Mouse (Mus musculus) megakaryocyte, embryonic 14.5 days (primary cell): ENCODE data around the gene Oit1. TPM values are rescaled to one million over a fixed set of nuclear protein-coding genes. Genes with fewer than 3 reads are reported as not detected.

ENCODE experiments used
- H3K27me3 ChIP-seq: replicated peaks from 2 replicates; pipeline ENCODE3; 2012; ENCODE audit warnings: inconsistent platforms
- H3K36me3 ChIP-seq: replicated peaks from 2 replicates; pipeline ENCODE3; 2012; ENCODE audit warnings: low read length, inconsistent platforms, mixed read lengths
- H3K4me1 ChIP-seq: 2 replicates; pipeline ENCODE4 v1.6.1; 2012; ENCODE audit warnings: inconsistent platforms
- H3K4me3 ChIP-seq: replicated peaks from 2 replicates; pipeline ENCODE3; 2012; ENCODE audit warnings: moderate library complexity, mild to moderate bottlenecking, inconsistent platforms
- H3K9me3 ChIP-seq: 2 replicates; pipeline ENCODE4 v1.6.1; 2012; ENCODE audit warnings: inconsistent platforms
- FLI1 ChIP-seq: IDR thresholded peaks from 2 replicates; pipeline ENCODE4 v1.6.1; 2012; ENCODE audit warnings: low read length, inconsistent platforms, mixed read lengths
- GATA1 ChIP-seq: IDR thresholded peaks from 3 replicates; pipeline ENCODE4 v1.6.1; 2012; ENCODE audit warnings: mixed read lengths, low read length, inconsistent platforms, borderline replicate concordance
- polyA plus RNA-seq: library from polyadenylated mRNA; stranded (reverse); fragments of >175 nt; gene quantifications from 2 replicates; pipeline ENCODE4 v1.2.3, GENCODE M21; 2012; ENCODE audit warnings: low replicate concordance; ENCODE audit not compliant: insufficient read depth

Gene Oit1
- polyA plus RNA-seq, 1 experiment = not detected

GRCm38 (mm10) chr14:8342509-8343106, 35.9 kb downstream of the Oit1 start:
- Histone ChIP-seq H3K4me3 (no peak overlapping the region), H3K36me3 (no peaks in the 10 kb centered on the region), H3K9me3 (peaks cover under 1% of the 10 kb centered on the region; the same call in 1 of the 2 replicates), H3K4me1 (peaks cover 3% of the 10 kb centered on the region; the same call in 1 of the 2 replicates), H3K27me3 (peaks cover 5% of the 10 kb centered on the region)
- TF ChIP-seq FLI1 (no peak), GATA1 (no peak)

- Histone ChIP-seq H3K9me3 (peaks cover 15% of the 10 kb centered on the region), H3K27me3 (no peaks in the 10 kb centered on the region), H3K4me3 (no peak overlapping the region), H3K4me1 (no peaks in the 10 kb centered on the region), H3K36me3 (no peaks in the 10 kb centered on the region)
- TF ChIP-seq GATA1 (no peak), FLI1 (no peak)
These were observed 38.3 kb downstream of the Oit1 start for GRCm38 (mm10) chr14:8340226-8340625.

GRCm38 (mm10) chr14:8335947-8336346, 42.6 kb downstream of the Oit1 start:
- TF ChIP-seq GATA1 (no peak), FLI1 (no peak)
- H3K4me1 ChIP-seq = no peaks in the 10 kb centered on the region

GRCm38 (mm10) chr14:8334511-8334910, 44.0 kb downstream of the Oit1 start:
- no peak for TF ChIP-seq FLI1
- TF ChIP-seq GATA1 = no peak
- Histone ChIP-seq H3K4me1 (no peaks in the 10 kb centered on the region), H3K4me3 (no peak overlapping the region), H3K36me3 (no peaks in the 10 kb centered on the region), H3K27me3 (peaks cover 2% of the 10 kb centered on the region), H3K9me3 (peaks cover 15% of the 10 kb centered on the region)

More at GRCm38 (mm10) chr14:8335947-8336346, 42.6 kb downstream of the Oit1 start:
- H3K4me3 ChIP-seq = no peak overlapping the region
- H3K36me3 ChIP-seq = no peaks in the 10 kb centered on the region
- H3K27me3 ChIP-seq = no peaks in the 10 kb centered on the region
- peaks cover 15% of the 10 kb centered on the region for H3K9me3 ChIP-seq

GRCm38 (mm10) chr14:8332314-8333252, 46.0 kb downstream of the Oit1 start:
- Histone ChIP-seq H3K4me1 (no peaks in the 10 kb centered on the region), H3K27me3 (peaks cover 2% of the 10 kb centered on the region), H3K9me3 (peaks cover 14% of the 10 kb centered on the region), H3K4me3 (no peak overlapping the region), H3K36me3 (no peaks in the 10 kb centered on the region)
- TF ChIP-seq FLI1 (no peak), GATA1 (no peak)

GRCm38 (mm10) chr14:8331307-8331905, 47.1 kb downstream of the Oit1 start:
- Histone ChIP-seq H3K27me3 (peaks cover 2% of the 10 kb centered on the region), H3K36me3 (no peaks in the 10 kb centered on the region), H3K4me1 (no peaks in the 10 kb centered on the region), H3K4me3 (no peak overlapping the region), H3K9me3 (peaks cover 5% of the 10 kb centered on the region; the same call in 1 of the 2 replicates)
- no peak for TF ChIP-seq FLI1
- no peak for TF ChIP-seq GATA1

- Histone ChIP-seq H3K36me3 (no peaks in the 10 kb centered on the region), H3K27me3 (peaks cover 5% of the 10 kb centered on the region), H3K9me3 (no peaks in the 10 kb centered on the region), H3K4me3 (no peak overlapping the region), H3K4me1 (no peaks in the 10 kb centered on the region)
- TF ChIP-seq FLI1 (no peak), GATA1 (no peak)
These were observed 48.2 kb downstream of the Oit1 start for GRCm38 (mm10) chr14:8330390-8330789.

GRCm38 (mm10) chr14:8329552-8329951, 49.0 kb downstream of the Oit1 start:
- Histone ChIP-seq H3K4me1 (no peaks in the 10 kb centered on the region), H3K27me3 (peaks cover 5% of the 10 kb centered on the region), H3K9me3 (no peaks in the 10 kb centered on the region), H3K36me3 (no peaks in the 10 kb centered on the region), H3K4me3 (no peak overlapping the region)
- TF ChIP-seq FLI1 = no peak
- no peak for TF ChIP-seq GATA1

- Histone ChIP-seq H3K9me3 (no peaks in the 10 kb centered on the region), H3K27me3 (peaks cover 5% of the 10 kb centered on the region), H3K4me3 (no peak overlapping the region), H3K4me1 (no peaks in the 10 kb centered on the region), H3K36me3 (no peaks in the 10 kb centered on the region)
- no peak for TF ChIP-seq GATA1
- TF ChIP-seq FLI1 = no peak
These were observed 51.2 kb downstream of the Oit1 start for GRCm38 (mm10) chr14:8327371-8327770.
